Mouse (Mus musculus): ENCODE measurements around the gene Ldb3.
A peak's percentile ranks its signal among the peaks of the same experiment; 100 is the strongest.

Ldb3 gene

DNA sequence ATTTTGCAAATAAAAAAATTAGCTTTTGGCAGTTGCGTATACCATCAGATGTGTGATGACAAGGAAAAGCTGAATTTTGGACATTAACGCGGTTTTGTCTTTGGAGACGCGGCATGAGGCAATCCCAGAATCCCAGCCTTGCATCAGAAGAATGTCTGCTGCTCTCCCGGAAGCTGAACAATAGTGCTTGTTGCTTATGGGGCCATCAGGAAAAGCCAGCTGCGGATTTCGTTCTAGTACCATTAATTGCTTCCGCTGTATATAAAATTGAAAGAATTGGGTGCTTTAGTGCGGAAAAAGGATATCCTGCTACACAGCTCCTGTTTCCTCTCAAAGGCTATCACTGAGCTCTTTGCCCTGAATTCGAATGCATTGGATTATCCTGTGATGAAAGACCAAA lies 76.6 kb downstream of the Ldb3 start:
- no peak for DNase-seq (ENCODE audit: low read depth, low spot score)

DNA sequence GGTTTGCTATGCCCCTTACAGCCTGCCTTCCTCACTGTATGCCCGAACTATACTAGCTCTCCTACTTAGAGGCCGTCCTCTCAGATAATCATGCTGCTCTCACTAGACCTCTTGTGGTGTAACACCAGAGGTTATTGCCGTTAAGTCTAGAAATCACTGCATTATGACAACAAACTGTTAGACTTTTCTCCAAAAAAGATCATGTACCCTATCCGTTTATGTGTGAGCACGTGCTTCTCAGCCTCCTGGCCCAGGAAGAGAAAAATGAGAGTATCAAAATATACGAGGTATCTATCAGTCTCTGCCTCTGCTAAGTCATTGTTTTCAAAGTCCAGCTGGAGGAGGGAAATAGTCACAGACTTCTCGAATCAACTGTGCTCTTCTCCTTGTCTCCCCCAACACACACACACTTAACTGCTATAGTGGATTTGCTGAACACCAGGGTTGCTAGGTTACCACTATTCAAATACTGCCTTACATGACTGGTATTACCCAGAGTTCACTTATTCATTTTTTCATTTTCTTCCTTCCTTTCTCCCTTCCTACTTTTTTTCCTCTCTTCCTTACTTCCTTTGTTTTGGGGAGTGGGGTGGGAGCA lies 79.5 kb downstream of the Ldb3 start:
- DNase-seq (ENCODE audit: low read depth, low spot score) = no peak

DNA sequence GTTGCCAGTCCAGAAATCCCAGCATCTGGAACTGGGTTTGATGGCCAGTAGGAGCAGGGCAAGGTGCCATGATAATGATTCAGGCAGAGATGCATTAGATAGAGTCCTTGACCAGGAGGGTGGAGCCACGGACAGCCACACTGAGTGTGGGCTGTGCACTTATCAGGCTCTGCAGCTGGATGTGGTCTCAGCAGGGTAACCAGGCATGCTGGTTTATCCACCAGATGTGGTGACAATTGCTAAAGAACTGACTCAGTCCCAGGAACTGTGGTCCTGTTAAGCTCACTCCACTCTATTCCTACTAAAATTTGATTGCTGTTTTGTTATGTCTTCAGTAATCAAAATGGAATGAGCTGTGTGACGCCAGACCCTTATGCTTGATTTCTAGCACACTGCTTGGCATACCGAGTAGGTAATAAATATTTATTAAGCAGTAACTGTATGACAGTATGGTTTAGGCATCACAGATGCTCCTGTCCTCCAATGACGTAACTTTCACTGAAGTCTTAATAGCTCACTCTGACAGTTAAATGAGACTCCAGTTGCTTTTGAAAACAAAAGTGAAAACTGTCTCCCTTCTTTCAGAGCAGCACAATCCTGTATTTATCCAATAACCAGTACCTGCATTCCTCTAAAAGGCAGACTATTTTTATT lies 80.2 kb downstream of the Ldb3 start:
- DNase-seq (ENCODE audit: low read depth, low spot score) = no peak

DNA sequence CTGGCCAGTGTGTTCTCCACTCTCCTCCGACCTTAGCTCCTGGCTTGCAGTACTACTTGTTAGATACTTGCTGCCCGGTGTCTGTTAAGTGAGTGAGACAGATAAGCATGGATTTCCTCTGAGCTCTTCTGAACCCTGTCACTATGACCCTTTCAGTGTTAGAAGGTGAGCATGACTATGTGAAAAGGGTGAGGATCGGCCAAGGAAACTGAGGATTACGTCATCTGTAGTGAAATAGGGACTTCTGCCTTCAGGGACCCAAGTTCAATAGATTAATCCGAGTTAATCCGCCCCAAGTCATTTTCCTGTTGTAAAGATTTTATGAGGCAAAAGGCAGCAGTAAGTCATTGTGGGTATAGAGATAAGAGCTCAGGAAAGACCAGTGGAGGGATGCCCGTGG lies 83.2 kb downstream of the Ldb3 start:
- DNase-seq (ENCODE audit: low read depth, low spot score) = no peak

DNA sequence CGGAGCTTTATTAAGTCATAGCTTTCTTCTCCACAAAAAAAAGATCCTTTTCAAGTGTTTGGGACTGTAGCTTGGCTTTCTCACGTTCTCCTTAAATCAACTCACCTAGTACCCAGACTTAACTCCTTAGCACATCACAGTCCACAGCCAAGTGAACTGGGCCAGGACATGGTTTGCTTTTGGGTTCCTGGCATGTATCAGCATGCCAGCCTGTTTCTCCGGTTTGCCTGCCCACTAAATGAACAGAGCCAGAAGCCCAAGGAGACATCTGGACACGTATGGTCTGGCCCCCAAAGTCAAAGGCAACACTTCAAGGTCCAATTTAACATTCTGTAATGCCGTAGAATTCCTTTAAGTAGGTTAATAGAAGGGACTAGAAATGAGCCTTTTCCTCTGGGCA lies 84.1 kb downstream of the Ldb3 start:
- no peak for DNase-seq (ENCODE audit: low read depth, low spot score)

DNA sequence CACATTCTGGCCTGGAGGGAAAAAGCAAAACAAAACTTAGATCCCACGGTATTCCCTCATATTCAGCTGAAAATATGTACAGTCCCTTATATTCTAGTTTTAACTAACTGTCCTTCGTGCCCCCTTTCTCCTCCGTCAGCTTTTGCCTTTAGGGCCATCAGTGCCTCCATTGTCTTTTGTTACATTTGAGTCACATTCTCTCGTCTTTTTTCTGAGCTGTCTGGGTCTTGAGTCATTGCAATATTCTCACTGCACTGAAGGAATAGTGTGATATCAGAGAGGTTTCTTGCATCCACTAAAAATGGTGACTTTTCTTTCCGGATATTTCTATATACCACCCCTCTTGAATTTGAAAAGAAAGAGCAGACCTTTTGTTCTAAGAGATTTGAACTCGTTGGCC lies 84.7 kb downstream of the Ldb3 start:
- DNase-seq (ENCODE audit: low read depth, low spot score) = no peak

DNA sequence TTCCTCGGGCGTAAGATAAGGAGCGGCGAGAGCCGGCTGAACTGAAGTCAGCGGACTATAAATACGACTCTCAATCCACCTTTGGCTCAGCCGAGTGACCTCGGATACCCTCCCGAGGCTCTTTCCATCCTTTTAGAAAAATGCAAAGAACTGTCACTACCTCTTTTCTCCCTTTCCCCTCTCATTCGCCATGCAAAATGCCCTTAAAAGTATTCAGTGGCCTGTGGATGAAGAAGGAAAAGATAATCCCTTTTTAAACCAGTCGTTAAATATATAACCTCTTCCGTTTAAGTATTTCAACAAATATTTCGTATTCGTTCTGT lies 85.2 kb downstream of the Ldb3 start, which contains the start of gene Bmpr1a:
Bmpr1a (minus strand) TSS at position 17 of the 323 bp plus-strand sequence.
- no peak for DNase-seq (ENCODE audit: low read depth, low spot score)

DNA sequence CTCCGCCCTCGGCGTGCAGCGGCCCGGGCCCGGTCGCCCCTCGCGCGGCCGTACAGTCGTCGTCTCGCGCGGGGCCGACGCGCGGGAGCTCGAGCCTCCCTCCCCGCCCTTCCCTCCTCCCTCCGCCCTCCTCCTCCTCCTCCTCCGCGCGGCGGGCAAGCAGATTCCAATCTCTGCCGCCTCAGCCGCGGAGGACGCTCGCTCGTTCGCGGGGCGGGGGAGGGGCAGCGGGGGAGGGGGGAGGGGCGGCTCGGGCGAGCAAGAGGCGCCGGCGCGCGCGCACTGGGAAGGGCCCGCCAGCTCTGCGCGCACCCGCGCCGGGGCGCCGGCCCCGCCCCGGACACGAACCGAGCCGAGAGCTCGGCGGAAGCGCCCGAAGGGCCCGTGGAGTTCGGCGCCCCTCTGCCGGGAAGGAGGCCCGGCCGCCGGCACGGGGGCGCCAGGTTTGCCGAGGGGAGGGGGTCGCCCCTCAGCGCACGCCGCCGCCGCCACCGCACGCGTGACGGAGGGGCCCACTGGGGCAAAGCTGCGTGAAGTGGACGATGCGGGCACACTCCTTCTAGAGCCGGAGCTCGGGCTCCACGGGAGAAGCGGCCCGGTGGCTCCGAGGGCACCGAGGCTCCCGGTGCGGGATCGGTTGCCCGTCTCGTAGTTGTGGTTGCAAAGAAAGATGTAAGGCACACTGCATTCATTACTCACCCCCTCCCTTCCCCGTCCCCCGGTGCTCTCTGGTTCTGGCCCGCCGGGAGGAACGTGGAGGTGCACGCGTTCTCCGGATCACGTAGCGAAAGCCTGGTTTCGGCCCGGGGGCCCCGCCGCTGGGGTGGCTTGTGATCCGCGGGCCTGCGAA lies 85.8 kb downstream of the Ldb3 start:
- DNase-seq (ENCODE audit: low read depth, low spot score) = peak; percentile 76

DNA sequence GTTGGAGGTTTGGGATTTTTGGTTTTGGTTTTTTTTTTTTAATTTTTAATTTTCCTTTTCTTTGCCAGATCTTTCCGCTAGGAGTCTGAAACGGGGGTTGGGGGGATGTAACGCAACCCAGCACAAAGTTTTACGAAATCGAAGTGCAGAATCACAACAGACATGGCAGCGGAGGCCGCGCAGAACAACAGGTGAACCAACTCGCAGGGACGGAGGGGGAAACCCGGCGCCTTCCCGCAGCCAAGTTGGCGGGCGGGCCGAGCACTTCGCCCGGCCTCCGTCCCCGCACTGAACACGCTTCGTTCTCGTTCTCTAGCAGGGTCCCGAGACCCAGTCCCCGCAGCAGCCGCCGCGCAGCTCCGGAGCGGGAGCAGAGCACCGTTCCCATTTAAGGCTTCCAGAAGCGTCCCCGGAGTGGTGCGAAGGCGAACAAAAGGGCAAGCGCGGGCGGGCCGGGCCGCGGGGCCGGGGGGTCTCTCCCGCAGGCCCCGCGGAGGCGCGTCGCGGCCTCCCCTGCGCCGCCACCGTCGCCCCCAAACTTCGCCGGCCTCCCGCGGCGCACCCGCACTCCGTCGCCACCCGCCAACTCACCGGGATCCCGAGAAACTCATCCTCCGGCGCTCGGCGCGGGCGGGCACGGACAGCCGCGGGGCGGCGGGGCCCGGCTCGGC lies 86.5 kb downstream of the Ldb3 start:
- DNase-seq (ENCODE audit: low read depth, low spot score) = peak; percentile 67

DNA sequence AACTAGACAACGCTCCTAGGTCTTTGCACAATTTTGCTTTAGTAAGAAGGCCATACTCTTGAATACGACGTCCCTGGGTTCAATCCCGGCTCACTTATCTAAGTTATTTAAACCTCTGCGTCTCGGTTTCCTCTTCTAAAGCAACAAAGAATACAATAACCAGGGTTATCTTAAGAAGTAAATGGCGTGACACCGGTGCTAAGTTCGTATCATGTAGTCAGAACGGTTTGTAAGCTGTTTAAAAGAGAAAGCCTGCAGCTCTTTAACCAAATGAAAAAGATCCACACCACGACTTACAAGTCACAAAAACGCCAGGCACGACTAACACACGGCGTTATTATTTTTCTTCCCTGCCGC lies 87.1 kb downstream of the Ldb3 start:
- DNase-seq (ENCODE audit: low read depth, low spot score) = no peak

DNA sequence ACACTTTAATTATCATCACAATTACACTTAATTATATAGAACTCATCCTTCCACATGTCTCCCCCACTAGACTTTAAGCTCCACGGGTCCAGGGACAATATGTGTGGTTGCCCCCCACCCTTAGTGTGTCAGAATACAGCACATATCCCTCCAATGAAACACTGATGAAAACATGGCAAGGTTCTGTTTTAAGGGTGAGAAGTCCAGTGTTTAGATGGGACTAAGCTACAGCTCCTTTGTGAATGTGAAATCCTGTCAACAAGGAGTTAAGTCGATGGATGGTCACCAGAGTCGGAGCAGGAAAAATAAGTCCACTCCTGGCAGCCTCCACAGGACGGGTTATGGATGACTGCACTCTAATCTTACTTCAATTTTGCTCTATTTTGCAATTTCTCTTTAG lies 88.2 kb downstream of the Ldb3 start:
- DNase-seq (ENCODE audit: low read depth, low spot score) = no peak

DNA sequence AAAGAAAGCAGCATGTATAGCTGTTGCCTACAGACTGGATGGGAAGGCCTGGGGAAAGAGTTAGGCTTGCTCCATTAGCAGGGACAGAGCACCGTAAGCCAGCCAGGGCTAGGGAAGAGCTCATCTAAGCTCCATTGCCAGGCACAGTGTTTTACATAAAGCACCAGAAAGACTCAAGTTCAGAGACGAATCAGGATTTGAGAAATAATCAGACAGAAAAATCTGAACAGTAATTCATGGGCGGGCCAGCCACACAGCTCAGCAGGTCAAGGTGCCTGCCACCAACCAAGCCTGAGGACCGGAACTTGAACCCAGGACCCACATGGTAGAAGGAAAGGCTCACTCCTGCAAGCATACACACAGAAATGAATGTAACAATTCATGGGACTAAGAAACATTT lies 88.8 kb downstream of the Ldb3 start:
- no peak for DNase-seq (ENCODE audit: low read depth, low spot score)

DNA sequence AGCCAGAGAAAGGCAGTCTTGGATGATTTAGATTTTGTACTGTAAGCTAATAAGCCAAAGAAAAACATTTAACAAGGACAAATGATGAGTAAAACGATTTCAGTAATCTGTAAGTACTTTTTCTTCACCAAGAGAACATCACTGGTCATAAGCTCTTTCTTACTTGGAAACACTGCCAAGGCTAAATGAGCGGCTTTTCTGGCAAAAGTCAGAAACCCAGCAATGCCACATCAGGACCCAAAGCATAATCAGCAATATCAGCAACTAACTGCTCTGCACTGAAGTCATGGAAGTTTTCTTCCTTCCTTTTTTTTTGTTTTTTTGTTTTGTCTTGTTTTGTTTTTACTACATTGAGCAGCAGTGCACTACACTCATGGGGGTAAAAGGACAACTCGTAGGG lies 91.1 kb downstream of the Ldb3 start:
- no peak for DNase-seq (ENCODE audit: low read depth, low spot score)

DNA sequence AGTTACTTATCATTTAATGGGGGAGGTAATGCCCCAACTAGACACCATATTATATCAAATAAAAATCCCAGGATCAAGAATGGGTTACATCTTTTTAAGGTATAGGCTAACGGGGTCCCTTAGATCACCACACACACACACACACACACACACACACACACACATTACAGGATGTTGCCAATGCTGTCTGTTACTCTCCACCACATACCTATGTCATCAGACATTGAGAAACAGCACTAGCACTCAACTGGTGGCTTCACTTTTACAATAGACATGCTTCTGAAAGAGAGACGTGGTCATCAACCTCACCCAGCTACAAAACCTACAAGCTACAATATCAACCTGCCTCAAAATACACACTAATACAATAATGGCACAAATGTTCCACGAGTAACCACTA lies 94.8 kb downstream of the Ldb3 start:
- no peak for DNase-seq (ENCODE audit: low read depth, low spot score)

DNA sequence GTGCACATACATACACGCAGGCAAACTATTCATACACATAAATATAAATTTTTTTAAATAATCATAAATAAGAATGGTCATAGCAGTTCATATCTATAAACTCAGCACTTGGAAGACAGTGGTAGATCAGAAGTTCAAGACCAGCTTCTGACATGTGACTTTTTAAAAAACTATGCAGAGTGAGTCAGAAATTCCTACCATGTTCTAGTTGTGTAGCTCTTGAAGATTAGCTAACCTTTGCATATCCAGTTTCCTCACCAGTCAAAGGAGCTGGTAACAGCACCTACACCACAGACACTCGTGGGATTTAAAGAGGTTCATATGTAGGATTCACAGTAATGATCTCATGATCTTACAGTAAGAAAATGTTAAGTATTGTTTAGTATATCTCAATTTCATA lies 95.8 kb downstream of the Ldb3 start:
- DNase-seq (ENCODE audit: low read depth, low spot score) = no peak

DNA sequence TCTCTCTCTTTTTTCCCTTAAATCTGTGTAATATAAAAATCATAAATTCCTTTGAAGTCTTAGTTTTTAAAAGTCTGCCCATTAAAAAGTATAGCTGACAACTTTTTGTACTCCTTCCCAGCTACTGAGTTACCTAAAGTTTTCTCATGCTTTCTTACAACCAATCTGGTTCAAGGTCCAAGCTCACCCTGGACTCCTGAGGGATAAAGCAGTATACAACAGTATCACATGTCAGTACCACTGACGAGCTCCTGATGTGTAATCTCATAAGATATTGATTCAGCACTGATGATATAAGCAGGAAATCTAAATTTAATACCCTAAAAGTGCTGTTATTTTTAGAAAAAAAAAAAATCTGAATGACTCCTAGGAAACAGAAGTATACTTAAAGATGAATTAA lies 97.5 kb downstream of the Ldb3 start:
- no peak for DNase-seq (ENCODE audit: low read depth, low spot score)

DNA sequence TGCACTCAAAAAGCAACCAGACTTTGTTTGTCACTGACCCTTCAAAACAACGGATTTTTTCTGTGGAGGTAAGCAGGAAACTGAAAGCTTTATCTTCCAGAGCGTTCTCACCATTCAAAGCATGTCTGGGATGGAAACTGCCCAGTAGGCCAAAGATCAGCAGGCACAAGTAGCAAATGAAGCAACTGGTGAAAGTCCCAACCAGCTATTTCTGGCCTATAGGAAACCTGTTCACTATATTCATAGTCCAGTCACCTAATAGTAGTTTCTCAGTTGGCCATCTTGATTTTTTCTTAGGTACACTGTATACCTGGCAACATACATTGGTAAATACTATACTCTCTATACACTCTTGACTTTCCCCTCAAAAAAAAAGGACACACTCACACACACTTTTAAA lies 98.6 kb downstream of the Ldb3 start:
- no peak for DNase-seq (ENCODE audit: low read depth, low spot score)

DNA sequence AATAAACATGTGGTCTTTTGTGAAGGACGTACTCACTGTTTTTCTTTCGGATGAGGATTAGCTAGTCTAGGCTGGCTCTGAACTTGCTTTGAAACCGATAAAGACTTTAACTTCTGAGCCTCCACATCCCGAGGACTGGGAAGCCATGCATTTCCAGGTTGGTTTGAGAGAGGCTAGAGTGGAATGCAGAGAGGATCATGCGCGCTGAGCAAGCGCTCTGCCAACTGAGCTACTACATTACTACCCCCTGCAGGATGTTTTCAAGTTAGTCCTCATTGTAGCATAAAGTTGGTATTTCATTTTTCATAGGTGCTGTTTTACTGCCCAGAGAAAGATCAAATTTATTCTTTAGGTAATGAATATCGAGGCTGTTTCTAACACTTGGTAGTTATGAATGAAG lies 102.3 kb downstream of the Ldb3 start:
- DNase-seq (ENCODE audit: low read depth, low spot score) = no peak

DNA sequence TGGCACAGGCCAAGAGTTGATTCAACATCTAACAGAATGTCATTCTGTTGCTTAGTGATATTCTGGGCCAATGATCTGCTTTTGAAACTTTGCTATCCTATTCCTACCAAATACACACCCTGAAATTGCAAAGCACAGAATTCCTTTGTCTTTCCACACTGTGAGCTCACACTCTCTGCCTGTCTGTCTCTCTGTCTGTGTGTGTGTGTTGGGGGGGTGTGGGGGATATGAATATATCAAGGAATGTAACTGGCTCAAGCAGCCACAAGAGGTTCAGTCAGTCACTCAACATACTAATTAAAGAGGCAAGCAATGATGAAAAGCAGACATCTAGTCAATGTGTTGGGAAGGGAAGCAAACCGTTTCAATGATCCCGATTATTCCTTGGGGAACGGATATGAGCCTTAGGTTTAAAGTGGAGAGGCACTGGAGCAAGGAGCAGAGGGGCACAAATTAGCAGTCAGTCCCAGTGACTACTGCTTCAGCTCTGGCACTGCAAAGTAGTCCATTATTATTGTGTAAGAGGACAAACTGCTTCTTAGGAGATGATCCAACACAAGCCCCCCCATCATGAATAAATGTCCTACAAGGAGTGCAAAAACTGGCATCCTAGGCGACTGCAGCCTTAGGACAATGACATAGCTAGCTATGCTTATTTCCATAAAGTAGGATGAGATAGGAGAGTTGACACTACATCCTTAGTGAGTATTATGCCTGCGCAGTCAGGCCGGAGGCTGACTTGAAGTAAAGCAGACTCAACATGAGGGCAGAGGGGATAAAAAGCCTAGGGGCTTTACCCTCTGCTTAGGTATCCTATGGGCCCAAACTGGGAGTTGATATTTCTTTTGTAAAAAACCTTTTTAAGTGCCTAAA lies 104.8 kb downstream of the Ldb3 start:
- DNase-seq (ENCODE audit: low read depth, low spot score) = no peak
